Mouse (Mus musculus) gastrocnemius, postnatal 4 days (tissue): Measurements from ENCODE around the gene Lypd3. TPM values are rescaled to one million over a fixed set of nuclear protein-coding genes. Genes with fewer than 3 reads are reported as not detected.
A peak's percentile ranks its signal among the peaks of the same experiment; 100 is the strongest.

Experiments used
- DNase-seq, 2 experiments: peaks; one replicate each; pipeline ENCODE4 v3.0.0; 2021 to 2022; ENCODE audit warnings: low spot score in 2 of 2, mixed read lengths in 2 of 2
- long read RNA-seq, 2 experiments: library from polyadenylated mRNA; stranded (forward); transcript quantifications; one replicate each; pipeline ENCODE4 v2.0.0; 2021
- total RNA-seq, 2 experiments: library from RNA; stranded (reverse); gene quantifications; 2 replicates each; pipeline ENCODE4 v1.2.3; 2021

Lypd3 gene
- not detected for total RNA-seq
- long read RNA-seq, experiment 1, transcript Lypd3-201 (5 exons, 1,649 nt): major isoform, 11 of 19 reads
- long read RNA-seq, experiment 1, partial matches to known transcripts: 8 of 19 reads
- long read RNA-seq, experiment 1, other reads (novel, unspliced or antisense): 0 of 19 reads
- long read RNA-seq, experiment 2: 0 reads

DNA sequence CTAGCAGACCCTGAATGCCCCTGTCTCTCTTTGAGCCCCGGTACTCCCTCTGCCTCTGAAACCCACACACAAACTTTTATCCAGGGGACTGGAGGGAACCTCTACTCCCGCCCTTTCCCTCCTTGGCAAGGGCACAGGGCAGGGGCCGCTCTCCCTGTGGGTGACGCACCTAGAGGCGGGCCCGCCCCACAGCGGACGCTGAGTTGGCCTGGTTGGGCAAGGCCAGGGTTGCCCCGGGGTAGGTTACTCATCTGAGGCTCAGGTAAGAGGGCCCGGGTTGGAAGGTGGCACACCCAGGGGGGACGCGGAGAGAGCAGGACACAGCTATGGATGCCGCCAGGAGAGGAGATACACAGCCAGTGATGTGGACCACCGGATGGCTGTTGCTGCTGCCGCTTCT lies at the start of gene Lypd3:
Lypd3 (plus strand) TSS at position 287 of the 400 bp plus-strand sequence.
- no peak for DNase-seq

DNA sequence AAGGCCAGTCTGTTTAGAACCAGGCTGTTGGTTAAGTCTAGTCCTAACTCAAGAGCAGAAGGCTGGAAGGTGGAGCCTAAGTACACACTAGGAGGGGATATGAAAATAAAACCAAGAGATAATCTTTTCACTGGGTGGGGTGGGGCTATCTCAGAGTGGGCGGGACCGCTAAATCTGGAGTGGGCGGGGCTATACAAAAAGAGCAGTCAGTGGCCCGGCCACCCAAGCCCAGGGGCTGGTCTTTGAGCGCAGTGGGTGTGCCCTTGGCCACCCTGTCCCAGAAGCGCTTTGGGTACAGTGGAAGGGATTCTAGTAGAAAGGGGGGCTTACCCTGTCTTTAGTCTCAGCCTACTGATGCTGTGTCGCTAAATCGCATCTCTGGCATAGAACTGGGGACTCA lies 49.5 kb upstream of the Lypd3 start:
- peak in 1 of 2 experiments; percentile 34 for DNase-seq

GRCm38 (mm10) chr7:24587330-24588105 lies 48.8 kb upstream of the Lypd3 start, which contains the start of the genes Ethe1 and Zfp575:
Gene Ethe1, plus strand, starts transcription at chr7:24587543.
Gene Zfp575, minus strand, starts transcription at chr7:24587641.
- peak; percentile 69 to 78 for DNase-seq

GRCm38 (mm10) chr7:24588336-24588735 lies 48.0 kb upstream of the Lypd3 start:
- DNase-seq: no peak

DNA sequence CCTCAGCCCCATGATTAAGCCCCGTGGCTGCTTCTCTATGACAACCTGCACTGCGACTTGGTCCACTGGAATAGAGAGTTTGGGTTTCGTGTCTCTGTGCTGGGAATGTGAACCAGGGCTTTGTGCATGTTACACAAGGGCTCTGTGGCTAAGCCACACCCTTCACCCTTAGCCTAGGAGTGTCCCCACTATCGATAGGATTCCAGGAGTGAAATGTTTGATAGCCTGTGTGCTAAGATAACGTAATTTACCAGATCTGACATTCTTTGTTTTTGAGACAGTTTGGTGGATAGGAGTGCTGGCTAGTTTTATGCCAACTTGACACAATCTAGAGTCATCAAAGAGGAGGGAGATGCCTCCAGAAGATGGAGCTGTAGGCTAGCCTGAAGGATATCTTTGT lies 44.6 kb upstream of the Lypd3 start:
- no peak for DNase-seq

DNA sequence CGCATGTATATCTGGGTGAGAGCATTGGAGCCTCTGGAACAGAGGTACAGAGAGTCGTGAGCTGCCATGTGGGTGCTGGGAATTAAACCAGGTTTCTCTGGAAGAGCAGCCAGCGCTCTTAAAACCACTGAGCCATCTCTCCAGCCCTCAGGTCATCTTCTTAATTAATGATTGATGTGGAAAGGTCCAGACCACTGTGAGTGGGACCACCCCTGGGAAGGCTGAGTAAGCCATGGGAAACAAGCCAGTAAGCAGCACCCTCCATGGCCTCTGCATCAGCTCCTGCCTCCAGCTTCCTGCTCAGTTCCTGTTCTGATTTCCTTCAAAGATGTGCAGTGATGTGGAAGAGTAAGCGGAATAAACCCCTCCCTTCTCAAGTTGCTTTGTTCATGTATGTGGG lies 44.2 kb upstream of the Lypd3 start:
- DNase-seq: no peak

GRCm38 (mm10) chr7:24592781-24593180 lies 43.6 kb upstream of the Lypd3 start:
- no peak for DNase-seq

GRCm38 (mm10) chr7:24593621-24594308 lies 42.6 kb upstream of the Lypd3 start:
- peak in 1 of 2 experiments; percentile 68 for DNase-seq

- DNase-seq: no peak
Measured at GRCm38 (mm10) chr7:24594309-24594803, 42.0 kb upstream of the Lypd3 start.

DNA sequence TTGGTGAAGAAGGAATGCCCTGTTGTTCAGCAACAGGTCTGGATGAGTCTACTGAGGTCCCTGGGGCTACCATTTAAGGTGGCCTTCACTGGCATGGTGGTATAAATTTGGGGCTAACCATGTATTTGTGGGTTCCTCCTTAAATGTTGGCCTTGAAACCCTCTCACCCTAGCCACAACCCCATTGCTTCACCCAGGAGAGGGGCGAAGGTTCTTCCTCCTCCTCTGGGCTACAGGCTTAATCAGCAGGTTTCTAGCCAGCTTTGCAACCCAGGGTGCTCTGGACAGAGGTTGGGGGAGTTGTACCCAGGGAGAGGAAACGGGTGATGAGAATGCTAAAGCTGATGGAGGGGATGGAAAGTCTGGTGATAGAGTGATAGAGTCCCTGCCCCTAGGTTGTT lies 40.9 kb upstream of the Lypd3 start:
- DNase-seq: no peak

- no peak for DNase-seq
Measured at GRCm38 (mm10) chr7:24598121-24598520, 38.2 kb upstream of the Lypd3 start.

GRCm38 (mm10) chr7:24599211-24600067 lies 36.9 kb upstream of the Lypd3 start:
- no peak for DNase-seq

GRCm38 (mm10) chr7:24600941-24601597 lies 35.3 kb upstream of the Lypd3 start:
- peak; percentile 95 to 98 for DNase-seq

- no peak for DNase-seq
Measured at GRCm38 (mm10) chr7:24605561-24605960, 30.8 kb upstream of the Lypd3 start.

DNA sequence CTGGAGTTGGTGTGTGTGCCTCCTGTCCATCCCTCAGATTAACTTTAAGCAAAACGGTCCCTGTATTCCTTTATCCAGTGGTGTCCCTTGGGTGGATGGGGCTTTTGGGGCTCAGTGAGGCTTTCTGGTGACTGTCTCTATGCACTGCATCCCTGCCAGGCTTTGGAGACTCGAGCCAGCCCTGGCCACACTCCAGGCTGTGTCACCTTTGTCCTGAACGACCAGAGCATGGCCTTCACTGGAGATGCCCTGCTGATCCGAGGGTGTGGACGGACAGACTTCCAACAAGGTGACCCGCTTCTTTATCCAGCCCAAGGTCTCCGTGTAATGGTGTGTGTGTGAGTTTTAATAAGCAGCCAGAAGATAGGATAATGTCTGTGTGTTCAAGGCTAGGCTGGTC lies 30.3 kb upstream of the Lypd3 start:
- no peak for DNase-seq

GRCm38 (mm10) chr7:24608017-24608416 lies 28.3 kb upstream of the Lypd3 start:
- peak in 1 of 2 experiments; percentile 51 for DNase-seq

- DNase-seq: no peak
Measured at GRCm38 (mm10) chr7:24608561-24608960, 27.8 kb upstream of the Lypd3 start.

- no peak for DNase-seq
Measured at GRCm38 (mm10) chr7:24610144-24610878, 26.0 kb upstream of the Lypd3 start, which contains the start of gene Phldb3. Gene Phldb3, plus strand, starts transcription at chr7:24610763.

- peak; percentile 67 to 81 for DNase-seq
Measured at GRCm38 (mm10) chr7:24610879-24611494, 25.4 kb upstream of the Lypd3 start.
